Mouse (Mus musculus) macrophage (primary cell): Measurements from ENCODE around the gene Cul7. TPM values are rescaled to one million over a fixed set of nuclear protein-coding genes. Genes with fewer than 3 reads are reported as not detected.

Experiments used
- H3K27ac ChIP-seq: fragments of 350-480 bp; formaldehyde crosslinking; 2 replicates; pipeline ENCODE4 v1.9.0; 2021
- H3K36me3 ChIP-seq: fragments of 350-480 bp; formaldehyde crosslinking; 2 replicates; pipeline ENCODE4 v1.9.0; 2021; ENCODE audit errors: inconsistent target
- H3K4me3 ChIP-seq: fragments of 350-480 bp; formaldehyde crosslinking; 2 replicates; pipeline ENCODE4 v1.9.0; 2021; ENCODE audit errors: inconsistent target
- H3K79me2 ChIP-seq: fragments of 350-480 bp; formaldehyde crosslinking; 2 replicates; pipeline ENCODE4 v1.9.0; 2021; ENCODE audit errors: inconsistent target
- WGBS: methylation state at CpG from one replicate; pipeline ENCODE4 v1.1.7; 2026; ENCODE audit warnings: inconsistent platforms; ENCODE audit not compliant: missing documents; 5-methylcytosine and 5-hydroxymethylcytosine counted together
- polyA plus RNA-seq: library from polyadenylated mRNA; stranded (reverse); fragments of 250-400 nt; gene quantifications from 3 replicates; pipeline ENCODE4 v1.2.4, GENCODE M21; 2018; ENCODE audit warnings: inconsistent platforms

The Cul7 gene
- polyA plus RNA-seq, 1 experiment from 2014 or later = 6.2 TPM

DNA sequence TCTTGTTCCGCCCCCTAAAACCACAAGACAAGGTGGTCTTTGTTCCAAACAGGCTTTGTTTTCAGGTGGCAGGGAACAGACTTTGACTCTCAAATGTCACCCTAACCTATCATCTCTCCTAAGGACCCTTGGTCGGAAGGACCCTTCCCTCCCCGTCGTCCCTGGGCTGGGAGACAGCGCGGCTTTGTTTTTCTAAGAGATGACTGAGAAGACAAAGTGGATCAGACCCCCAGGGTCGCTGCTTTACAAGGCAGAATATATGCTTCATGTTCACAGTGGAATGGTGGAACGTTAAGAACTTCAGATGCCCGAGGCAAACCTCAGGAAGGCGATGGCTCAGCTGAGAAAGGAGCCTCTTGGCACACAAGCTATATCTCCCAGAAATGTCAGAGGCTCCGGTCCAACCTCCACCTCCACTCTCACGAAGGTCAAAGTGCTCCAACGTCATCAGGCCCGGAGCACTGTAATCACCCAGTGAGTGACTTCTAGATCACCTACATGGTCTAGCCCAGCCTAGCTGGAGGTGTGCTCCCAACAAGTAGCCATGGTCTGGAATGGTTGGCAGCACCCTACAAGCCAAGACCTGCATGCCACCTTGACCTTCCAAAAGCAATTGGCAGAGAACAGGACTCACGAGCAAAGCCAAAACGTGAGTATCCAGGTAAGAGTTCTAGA, 30.3 kb upstream of the Cul7 start:
- H3K4me3 ChIP-seq = no peak overlapping the region
- H3K27ac ChIP-seq = no peak overlapping the region
- H3K79me2 ChIP-seq = no peaks in the 10 kb centered on the region
- 94% methylated on average over 16 of the region's 16 CpGs for WGBS
- H3K36me3 ChIP-seq = no peaks in the 10 kb centered on the region

DNA sequence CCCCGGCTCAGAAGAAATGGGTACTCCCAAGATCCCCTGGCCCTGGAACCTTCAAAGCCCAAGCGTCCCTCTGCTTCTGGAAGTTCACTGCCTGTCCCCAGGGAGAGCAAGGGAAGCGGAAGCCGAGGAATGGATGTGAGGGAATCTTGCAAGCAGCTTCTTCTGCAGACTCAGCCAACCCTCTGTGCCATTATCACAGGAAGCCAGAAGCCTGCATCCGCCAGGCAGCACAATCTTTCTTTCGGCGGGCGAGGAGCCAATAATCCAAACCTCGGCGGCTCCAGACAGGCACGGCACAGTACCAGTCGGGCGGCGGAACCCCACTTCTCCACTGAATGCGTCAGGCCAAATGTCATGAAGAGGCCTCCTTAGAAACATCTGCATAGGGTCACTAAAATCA, 28.8 kb upstream of the Cul7 start:
- Histone ChIP-seq H3K4me3 (no peak overlapping the region), H3K79me2 (no peaks in the 10 kb centered on the region), H3K36me3 (no peaks in the 10 kb centered on the region), H3K27ac (no peak overlapping the region)
- 88% methylated on average over 15 of the region's 15 CpGs for WGBS

DNA sequence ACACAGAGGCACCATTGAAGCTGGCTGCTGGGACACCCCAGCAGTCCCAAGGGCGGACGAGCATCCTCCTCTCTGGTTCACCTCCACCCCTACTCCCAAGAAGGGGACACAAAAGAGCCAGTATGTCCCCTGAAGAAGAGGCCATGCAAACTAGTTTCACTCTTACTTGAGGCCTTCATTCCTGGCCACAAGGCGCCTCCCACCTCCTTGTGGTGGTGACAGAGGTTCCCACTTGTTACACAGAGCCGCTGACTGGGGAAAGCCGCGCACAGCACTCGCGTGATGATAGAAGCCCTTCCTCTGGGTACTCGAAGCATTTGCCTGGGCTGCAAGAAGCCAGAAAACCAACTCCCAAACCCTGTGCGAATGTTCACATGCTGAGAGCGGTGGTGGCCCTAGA, 27.9 kb upstream of the Cul7 start:
- Histone ChIP-seq H3K79me2 (no peaks in the 10 kb centered on the region), H3K36me3 (no peaks in the 10 kb centered on the region), H3K4me3 (no peak overlapping the region), H3K27ac (no peak overlapping the region)
- 23% methylated on average over 9 of the region's 11 CpGs for WGBS

GRCm38 (mm10) chr17:46623819-46624557, 26.1 kb upstream of the Cul7 start:
- no peak overlapping the region for H3K27ac ChIP-seq
- WGBS = 14% methylated on average over 10 of the region's 10 CpGs
- no peaks in the 10 kb centered on the region for H3K79me2 ChIP-seq
- H3K4me3 ChIP-seq = no peak overlapping the region
- H3K36me3 ChIP-seq = no peaks in the 10 kb centered on the region

GRCm38 (mm10) chr17:46624598-46624997, 25.5 kb upstream of the Cul7 start:
- Histone ChIP-seq H3K27ac (no peak overlapping the region), H3K36me3 (no peaks in the 10 kb centered on the region), H3K4me3 (no peak overlapping the region), H3K79me2 (no peaks in the 10 kb centered on the region)
- 75% methylated on average over 12 of the region's 12 CpGs for WGBS

GRCm38 (mm10) chr17:46627409-46627808, 22.7 kb upstream of the Cul7 start:
- Histone ChIP-seq H3K27ac (no peak overlapping the region), H3K4me3 (no peak overlapping the region), H3K36me3 (peaks cover 24% of the 10 kb centered on the region), H3K79me2 (no peaks in the 10 kb centered on the region)
- 88% methylated on average over 6 of the region's 6 CpGs for WGBS

GRCm38 (mm10) chr17:46628471-46628790, 21.7 kb upstream of the Cul7 start:
- Histone ChIP-seq H3K27ac (no peak overlapping the region), H3K79me2 (no peaks in the 10 kb centered on the region), H3K36me3 (peaks cover 34% of the 10 kb centered on the region), H3K4me3 (no peak overlapping the region)
- 41% methylated on average over 11 of the region's 13 CpGs for WGBS

- Histone ChIP-seq H3K4me3 (no peak within 1 kb of the TSS), H3K27ac (no peak within 1 kb of the TSS), H3K79me2 (no peaks in the 10 kb centered on the region), H3K36me3 (peaks cover 40% of the 10 kb centered on the region)
- WGBS = 18% methylated on average over 50 of the region's 90 CpGs
Measured at GRCm38 (mm10) chr17:46628791-46629684, 21.1 kb upstream of the Cul7 start, which contains the start of gene Ptk7. Ptk7 (minus strand) TSS chr17:46629504.

DNA sequence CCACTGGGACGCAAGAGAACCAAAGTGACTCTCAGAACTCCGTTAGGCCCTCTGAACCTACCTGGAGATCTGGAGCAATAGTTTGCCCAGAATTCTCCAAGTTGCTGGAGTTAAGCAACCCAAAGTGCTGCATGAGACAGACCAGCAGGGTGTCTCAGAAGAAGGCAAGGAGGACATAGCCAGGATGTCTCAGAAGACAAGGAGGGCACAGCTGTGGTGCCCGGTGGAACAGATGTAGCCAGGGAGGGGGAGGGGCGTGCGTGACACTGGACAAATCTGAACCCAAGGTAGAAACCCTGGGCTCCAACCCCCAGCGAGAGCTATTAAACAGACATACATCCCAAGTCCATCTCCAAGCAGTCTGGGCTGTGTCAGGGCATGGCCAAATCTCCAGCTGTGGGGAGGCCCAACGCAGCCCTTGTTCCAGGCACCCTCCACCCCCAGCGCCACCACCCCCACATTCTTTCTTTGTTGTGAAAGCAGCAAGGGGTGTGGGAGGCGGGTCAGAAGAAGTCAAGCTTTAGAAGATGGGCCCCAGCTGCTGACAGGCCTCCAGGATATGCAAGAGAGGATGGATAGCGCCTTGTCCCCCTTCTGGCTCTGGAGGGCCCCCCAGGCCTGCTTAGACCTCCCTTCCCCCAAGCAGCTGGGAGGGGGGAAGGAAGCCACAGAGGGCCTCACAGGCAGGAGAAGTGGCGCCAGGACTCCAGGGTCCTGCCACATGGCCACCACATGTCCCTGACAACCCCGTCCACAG, 20.3 kb upstream of the Cul7 start:
- no peaks in the 10 kb centered on the region for H3K79me2 ChIP-seq
- 61% methylated on average over 12 of the region's 12 CpGs for WGBS
- H3K4me3 ChIP-seq = no peak overlapping the region

DNA sequence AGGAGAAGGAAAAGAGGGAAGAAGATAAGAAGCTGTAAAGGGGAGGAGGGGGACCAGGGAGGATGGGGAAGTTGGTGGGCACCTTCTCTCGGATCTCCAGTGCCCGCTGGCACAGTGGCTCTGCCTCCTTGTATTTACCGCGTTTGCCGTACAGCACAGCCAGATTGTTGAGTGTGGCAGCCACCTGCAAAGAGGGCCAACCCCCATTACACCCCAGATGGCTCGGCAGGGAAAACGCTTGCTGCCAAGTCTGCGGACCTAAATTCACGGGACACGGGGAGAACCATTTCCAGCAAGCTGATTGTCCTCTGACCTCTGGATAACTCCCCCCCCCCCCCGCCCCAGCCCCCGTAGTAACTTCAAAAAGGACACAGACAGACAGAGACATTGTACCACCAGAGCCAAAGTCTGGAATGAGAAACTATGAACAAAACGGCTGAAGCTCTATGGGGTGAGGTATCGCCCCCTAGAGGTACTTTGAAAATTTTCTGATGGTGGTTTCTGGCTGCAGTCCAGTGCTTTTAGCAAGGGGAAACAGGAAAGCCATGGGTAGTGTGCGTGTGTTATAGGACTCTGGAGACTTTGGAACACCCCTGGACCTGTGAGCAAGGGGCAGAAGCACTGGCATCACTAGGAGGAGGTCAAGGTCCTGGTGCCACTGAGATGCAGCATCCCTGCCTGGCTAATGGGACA, 13.2 kb upstream of the Cul7 start:
- no peak overlapping the region for H3K27ac ChIP-seq
- H3K36me3 ChIP-seq = peaks cover 37% of the 10 kb centered on the region
- no peak overlapping the region for H3K4me3 ChIP-seq
- 9% methylated on average over 15 of the region's 15 CpGs for WGBS
- peaks cover 26% of the 10 kb centered on the region for H3K79me2 ChIP-seq

More for the DNA sequence above, 20.3 kb upstream of the Cul7 start:
- Histone ChIP-seq H3K27ac (no peak overlapping the region), H3K36me3 (peaks cover 44% of the 10 kb centered on the region)

DNA sequence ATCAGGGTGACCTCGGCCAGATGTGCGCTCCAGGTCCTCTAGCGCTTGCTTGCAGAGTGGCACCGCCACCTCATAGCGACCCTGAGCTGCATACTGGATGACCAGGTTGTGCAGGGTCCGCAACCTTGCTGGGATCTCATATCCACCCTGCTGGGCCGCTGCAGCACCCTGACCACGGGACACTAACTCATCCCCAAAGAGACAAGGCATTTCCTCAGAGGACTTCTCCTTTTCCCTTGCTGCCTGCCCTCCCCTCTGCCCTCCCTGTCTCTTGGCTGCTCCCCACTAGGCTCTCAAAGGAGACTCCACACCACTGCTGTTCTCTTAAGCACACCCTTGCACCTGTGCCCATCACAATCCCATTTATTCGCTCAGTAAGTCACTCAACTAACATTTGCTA, 10.2 kb upstream of the Cul7 start:
- WGBS = 30% methylated on average over 9 of the region's 9 CpGs
- H3K79me2 ChIP-seq = peaks cover 26% of the 10 kb centered on the region
- H3K36me3 ChIP-seq = peaks cover 14% of the 10 kb centered on the region; the same call in 1 of the 2 replicates
- H3K27ac ChIP-seq = peak overlapping the region; percentile 98
- peak overlapping the region; percentile 66 for H3K4me3 ChIP-seq

DNA sequence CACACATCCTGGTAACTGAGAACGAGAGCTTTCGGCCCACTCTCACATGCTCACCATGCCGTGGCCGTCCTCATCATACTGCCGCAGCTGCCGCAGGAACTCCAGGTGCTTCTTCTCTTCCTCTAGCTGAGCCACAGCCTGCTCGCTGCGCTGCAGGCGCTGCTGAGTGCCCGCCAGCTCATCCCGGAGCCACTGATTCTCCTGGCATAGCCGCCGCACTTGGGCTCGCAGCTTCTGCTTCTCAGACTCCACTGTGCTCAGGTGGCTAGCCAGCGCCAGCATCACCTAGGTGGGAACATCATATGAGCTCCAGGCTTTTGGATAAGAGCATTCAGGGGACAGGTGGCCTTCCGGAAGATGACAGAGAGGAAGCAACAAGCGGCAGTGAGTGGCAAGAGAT, 8.1 kb upstream of the Cul7 start:
- Histone ChIP-seq H3K4me3 (no peak overlapping the region), H3K36me3 (no peaks in the 10 kb centered on the region), H3K27ac (no peak overlapping the region), H3K79me2 (peaks cover 34% of the 10 kb centered on the region)
- WGBS = over 99% methylated on average over 14 of the region's 17 CpGs

GRCm38 (mm10) chr17:46644152-46644805, 5.9 kb upstream of the Cul7 start:
- no peak overlapping the region for H3K4me3 ChIP-seq
- H3K27ac ChIP-seq = 0 out of 2 replicates have a peak overlapping the region, but pooled peaks have one; percentile 73
- H3K36me3 ChIP-seq = peaks cover 4% of the 10 kb centered on the region; the same call in 1 of the 2 replicates
- 95% methylated on average over 11 of the region's 12 CpGs for WGBS
- H3K79me2 ChIP-seq = peaks cover 27% of the 10 kb centered on the region
